Mouse (Mus musculus) adrenal gland, postnatal 0 days (tissue): ENCODE measurements around the gene Olfr1143. TPM values are rescaled to one million over a fixed set of nuclear protein-coding genes. Genes with fewer than 3 reads are reported as not detected.

Experiments used
- polyA plus RNA-seq: library from polyadenylated mRNA; unstranded; fragments of >200 nt; fragmentation: Nextera tagmentation; extraction: Ambion mirVana; gene quantifications from 2 replicates; pipeline ENCODE4 v1.2.1, GENCODE M21; 2015

Gene Olfr1143
- polyA plus RNA-seq = not detected in 2 replicates

DNA sequence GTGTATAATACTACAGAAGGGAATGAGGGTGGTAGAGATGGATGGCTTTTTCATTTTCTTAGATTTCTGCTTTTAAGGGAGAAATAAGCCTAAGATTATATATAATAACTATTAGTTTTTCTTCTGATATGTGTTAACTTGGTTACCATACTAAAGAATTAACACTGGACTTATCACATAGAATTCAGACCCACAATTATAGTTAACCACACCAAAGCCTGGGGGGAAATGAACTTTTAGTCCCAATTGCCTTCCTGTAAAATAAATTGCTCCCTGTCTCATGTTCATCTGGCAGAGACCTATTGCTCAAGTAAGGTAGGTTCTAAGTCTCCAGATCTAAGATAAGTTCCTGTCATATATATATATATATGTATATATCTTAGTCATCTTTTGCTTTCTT lies at the start of gene Olfr1143:
Gene Olfr1143 (plus strand): TSS at position 301 of the 400 bp plus-strand sequence.

GRCm38 (mm10) chr2:87753891-87754290 lies 46.5 kb upstream of the Olfr1143 start, which contains the start of gene Olfr1141:
Gene Olfr1141, minus strand, starts transcription at chr2:87753991.

GRCm38 (mm10) chr2:87779183-87779582 lies 21.2 kb upstream of the Olfr1143 start, which contains the start of gene Olfr152:
Gene Olfr152, plus strand, starts transcription at chr2:87779483.

GRCm38 (mm10) chr2:87809522-87809921 lies 9.1 kb downstream of the Olfr1143 start, which contains the start of gene Olfr1145:
Gene Olfr1145, plus strand, starts transcription at chr2:87809822.

GRCm38 (mm10) chr2:87830233-87830632 lies 29.8 kb downstream of the Olfr1143 start, which contains the start of gene Olfr1148:
Gene Olfr1148, plus strand, starts transcription at chr2:87830533.

GRCm38 (mm10) chr2:87843693-87844092 lies 43.3 kb downstream of the Olfr1143 start, which contains the start of gene Olfr1150-ps1:
Gene Olfr1150-ps1, plus strand, starts transcription at chr2:87843993.

Other genes starting within 250 kb of the Olfr1143 start
- not detected in 2 replicates for gene Olfr1129, start 226.7 kb upstream of the Olfr1143 start, polyA plus RNA-seq
- not detected in 2 replicates for gene Olfr1130, start 194.4 kb upstream of the Olfr1143 start, polyA plus RNA-seq
- not detected in 2 replicates for gene Olfr1131, start 173.5 kb upstream of the Olfr1143 start, polyA plus RNA-seq
- not detected in 2 replicates for gene Olfr1132, start 163.1 kb upstream of the Olfr1143 start, polyA plus RNA-seq
- not detected in 2 replicates for gene Olfr1133, start 153.2 kb upstream of the Olfr1143 start, polyA plus RNA-seq
- gene Olfr1134, start 142.1 kb upstream of the Olfr1143 start, polyA plus RNA-seq = not detected in 2 replicates
- not detected in 2 replicates for gene Olfr1135, start 126.9 kb upstream of the Olfr1143 start, polyA plus RNA-seq
- gene Olfr1136, start 106.6 kb upstream of the Olfr1143 start, polyA plus RNA-seq = not detected in 2 replicates
- gene Olfr1137, start 87.4 kb upstream of the Olfr1143 start, polyA plus RNA-seq = not detected in 2 replicates
- not detected in 2 replicates for gene Olfr1138, start 60.6 kb upstream of the Olfr1143 start, polyA plus RNA-seq
- gene Olfr1140, start 56.8 kb upstream of the Olfr1143 start, polyA plus RNA-seq = not detected in 2 replicates
- gene Olfr1141, start 46.6 kb upstream of the Olfr1143 start, polyA plus RNA-seq = not detected in 2 replicates
- not detected in 2 replicates for gene Olfr152, start 21.1 kb upstream of the Olfr1143 start, polyA plus RNA-seq
- gene Olfr1145, start 9.2 kb downstream of the Olfr1143 start, polyA plus RNA-seq = not detected in 2 replicates
- gene Olfr1148, start 29.9 kb downstream of the Olfr1143 start, polyA plus RNA-seq = not detected in 2 replicates
- gene Olfr1150-ps1, start 43.4 kb downstream of the Olfr1143 start, polyA plus RNA-seq = not detected in 2 replicates
- not detected in 2 replicates for gene Olfr1151, start 55.3 kb downstream of the Olfr1143 start, polyA plus RNA-seq
- gene Olfr1152, start 65.9 kb downstream of the Olfr1143 start, polyA plus RNA-seq = not detected in 2 replicates
- gene Olfr1153, start 94.4 kb downstream of the Olfr1143 start, polyA plus RNA-seq = not detected in 2 replicates
- gene Olfr1154, start 104.6 kb downstream of the Olfr1143 start, polyA plus RNA-seq = not detected in 2 replicates
- gene Olfr1155, start 144.5 kb downstream of the Olfr1143 start, polyA plus RNA-seq = not detected in 2 replicates
- not detected in 2 replicates for gene Olfr1156, start 152.5 kb downstream of the Olfr1143 start, polyA plus RNA-seq
- not detected in 2 replicates for gene Olfr1157, start 167.7 kb downstream of the Olfr1143 start, polyA plus RNA-seq
- not detected in 2 replicates for gene Olfr74, start 174.1 kb downstream of the Olfr1143 start, polyA plus RNA-seq
- gene Olfr1158, start 189.5 kb downstream of the Olfr1143 start, polyA plus RNA-seq = not detected in 2 replicates
- not detected in 2 replicates for gene Olfr1160, start 207.7 kb downstream of the Olfr1143 start, polyA plus RNA-seq
- gene Olfr1161, start 222.2 kb downstream of the Olfr1143 start, polyA plus RNA-seq = not detected in 2 replicates
- gene Olfr73, start 237.1 kb downstream of the Olfr1143 start, polyA plus RNA-seq = 0.04 TPM in 1 of 2 replicates, not detected in the other